Mouse (Mus musculus) testis, postnatal 14 days (tissue): ENCODE measurements at regions not wholly inside any gene's neighbourhood (a gene's known extent, or its start where the extent isn't known, plus 50 kb on each side); places are given as distances from the start of the nearest gene placed in this dataset.

Source experiments
- DNase-seq: peaks from one replicate; pipeline ENCODE4 v3.0.0; 2021; ENCODE audit warnings: low spot score

GRCm38 (mm10) chr14:78372102-78372501 is 64.3 kb upstream of the Tnfsf11 start:
- DNase-seq = no peak

GRCm38 (mm10) chr14:78368881-78369280 is 61.0 kb upstream of the Tnfsf11 start:
- DNase-seq = no peak

- no peak for DNase-seq
Observed at GRCm38 (mm10) chr14:78364822-78365221, 57.0 kb upstream of the Tnfsf11 start.

GRCm38 (mm10) chr14:78363123-78363522 is 55.3 kb upstream of the Tnfsf11 start:
- no peak for DNase-seq
